10 mouse cellular contexts compared by ENCODE assay signal in genomic region chr2:110486724-110487123, GRCm38 (mm10).
DNase-seq lines count a peak whose midpoint lies in the region; ATAC-seq and TF ChIP-seq lines count a peak whose summit lies in the region.
"Had no signal": no experiment of that assay in that cellular context is flagged by ENCODE, and none has a peak within 500 bp of the region (broad histone marks: within the 10 kb centered on the region; RNA-seq: fewer than 3 reads in every experiment).

No protein-coding gene starts in this region.

- no peak for TF ChIP-seq CTCF in midbrain, postnatal 0 days (IDR thresholded peaks at IDR 0.05)
- no peak for TF ChIP-seq CTCF in hindbrain, postnatal 0 days (IDR thresholded peaks at IDR 0.05; ENCODE audit: low read depth)

- no peak overlapping the region for H3K4me2 ChIP-seq in midbrain, postnatal 0 days (ENCODE audit: low read depth, low read length, poor library complexity, severe bottlenecking)
- H3K4me2 ChIP-seq in midbrain, embryonic 15.5 days, result no peak overlapping the region
- H3K4me2 ChIP-seq in hindbrain, postnatal 0 days (ENCODE audit: low read depth, low read length), result no peak overlapping the region
- H3K4me2 ChIP-seq: heart, embryonic 15.5 days had no signal

- H3K9me3 ChIP-seq in midbrain, postnatal 0 days (ENCODE audit: low read length), result no peaks in the 10 kb centered on the region
- H3K9me3 ChIP-seq in midbrain, embryonic 15.5 days, result no peaks in the 10 kb centered on the region
- H3K9me3 ChIP-seq in hindbrain, postnatal 0 days (ENCODE audit: low read length), result no peaks in the 10 kb centered on the region
- H3K9me3 ChIP-seq: heart, embryonic 15.5 days had no signal

- no peak overlapping the region for H3K27ac ChIP-seq in midbrain, postnatal 0 days (ENCODE audit: low read depth, low read length)
- no peak overlapping the region for H3K27ac ChIP-seq in midbrain, embryonic 15.5 days
- H3K27ac ChIP-seq in hindbrain, postnatal 0 days, result no peak overlapping the region
- H3K27ac ChIP-seq: heart, embryonic 15.5 days; liver, embryonic 14.5 days had no signal

- no peak overlapping the region for H3K4me3 ChIP-seq in midbrain, postnatal 0 days (ENCODE audit: low read depth, low read length)
- H3K4me3 ChIP-seq in midbrain, embryonic 15.5 days, result no peak overlapping the region
- no peak overlapping the region for H3K4me3 ChIP-seq in hindbrain, postnatal 0 days (ENCODE audit: low read length)
- H3K4me3 ChIP-seq: heart, embryonic 15.5 days had no signal

- 45% methylated on average over 4 of the region's 4 CpGs for WGBS in midbrain, postnatal 0 days
- 52% methylated on average over 4 of the region's 4 CpGs for WGBS in midbrain, embryonic 15.5 days
- 38% methylated on average over 4 of the region's 4 CpGs for WGBS in hindbrain, postnatal 0 days

- H3K4me1 ChIP-seq in midbrain, postnatal 0 days (ENCODE audit: insufficient read depth, low read length), result no peaks in the 10 kb centered on the region
- no peaks in the 10 kb centered on the region for H3K4me1 ChIP-seq in midbrain, embryonic 15.5 days
- 0 out of 2 replicates have a peak, but pooled peaks cover 4% of the 10 kb centered on the region for H3K4me1 ChIP-seq in hindbrain, postnatal 0 days (ENCODE audit: insufficient read depth, low read length)
- H3K4me1 ChIP-seq: heart, embryonic 15.5 days had no signal

- no peaks in the 10 kb centered on the region for H3K27me3 ChIP-seq in midbrain, postnatal 0 days (ENCODE audit: insufficient read depth, low read length)
- no peaks in the 10 kb centered on the region for H3K27me3 ChIP-seq in midbrain, embryonic 15.5 days (replicated peaks)
- no peaks in the 10 kb centered on the region for H3K27me3 ChIP-seq in hindbrain, postnatal 0 days (ENCODE audit: insufficient read depth, low read length)
- H3K27me3 ChIP-seq: heart, embryonic 15.5 days had no signal

- DNase-seq in adrenal gland, adult (ENCODE audit: inconsistent age in 2 of 2, low spot score in 1 of 2), result peak; percentile 5 to 48
- no peak for DNase-seq in adrenal gland, postnatal 36 days
- DNase-seq in midbrain, postnatal 0 days (ENCODE audit: low spot score), result peak; percentile 17
- peak; percentile 9 for DNase-seq in hindbrain, postnatal 0 days (ENCODE audit: low spot score)
- DNase-seq in yolk sac, embryonic 10.5 days (ENCODE audit: low spot score), result no peak
- DNase-seq in right cerebral cortex, postnatal 36 days (ENCODE audit: low spot score in 2 of 2), result no peak
- no peak for DNase-seq in spleen, postnatal 4 days (ENCODE audit: low spot score in 2 of 2)

- no peak overlapping the region for H3K9ac ChIP-seq in midbrain, postnatal 0 days (replicated peaks; ENCODE audit: low read length, poor library complexity, severe bottlenecking)
- no peak overlapping the region for H3K9ac ChIP-seq in midbrain, embryonic 15.5 days
- H3K9ac ChIP-seq in hindbrain, postnatal 0 days (replicated peaks; ENCODE audit: low read length), result no peak overlapping the region
- H3K9ac ChIP-seq: heart, embryonic 15.5 days; liver, embryonic 14.5 days had no signal

- ATAC-seq in midbrain, postnatal 0 days (ENCODE audit: low FRiP score), result no peak
- ATAC-seq in midbrain, embryonic 15.5 days (replicated peaks), result no peak
- ATAC-seq in hindbrain, postnatal 0 days, result no peak

- H3K36me3 ChIP-seq in midbrain, postnatal 0 days (ENCODE audit: insufficient read depth, low read length), result no peaks in the 10 kb centered on the region
- no peaks in the 10 kb centered on the region for H3K36me3 ChIP-seq in midbrain, embryonic 15.5 days (replicated peaks)
- no peaks in the 10 kb centered on the region for H3K36me3 ChIP-seq in hindbrain, postnatal 0 days (ENCODE audit: insufficient read depth, low read length)
- H3K36me3 ChIP-seq: heart, embryonic 15.5 days had no signal

Comparison
In these comparisons a context has a peak if more than half of its experiments do, and no peak if none do; other contexts are left out.
1. DNase-seq: peak in adrenal gland, adult (2 of 2), midbrain, postnatal 0 days (single experiment) and hindbrain, postnatal 0 days (single experiment); none in adrenal gland, postnatal 36 days (0 of 2), yolk sac, embryonic 10.5 days (single experiment), right cerebral cortex, postnatal 36 days (0 of 2) and spleen, postnatal 4 days (0 of 2).